Mouse (Mus musculus) lung, postnatal 10 days (tissue): ENCODE results near the gene 4930544D05Rik.
A peak's percentile ranks its signal among the peaks of the same experiment; 100 is the strongest.
"Not testable (repeated sequence)": the region's sequence is repeated elsewhere in the genome, so short reads cannot be mapped to it uniquely, and the experiment has no call there.

Experiments
- DNase-seq: peaks from one replicate; pipeline ENCODE4 v3.0.0; 2021

The 4930544D05Rik gene

DNA sequence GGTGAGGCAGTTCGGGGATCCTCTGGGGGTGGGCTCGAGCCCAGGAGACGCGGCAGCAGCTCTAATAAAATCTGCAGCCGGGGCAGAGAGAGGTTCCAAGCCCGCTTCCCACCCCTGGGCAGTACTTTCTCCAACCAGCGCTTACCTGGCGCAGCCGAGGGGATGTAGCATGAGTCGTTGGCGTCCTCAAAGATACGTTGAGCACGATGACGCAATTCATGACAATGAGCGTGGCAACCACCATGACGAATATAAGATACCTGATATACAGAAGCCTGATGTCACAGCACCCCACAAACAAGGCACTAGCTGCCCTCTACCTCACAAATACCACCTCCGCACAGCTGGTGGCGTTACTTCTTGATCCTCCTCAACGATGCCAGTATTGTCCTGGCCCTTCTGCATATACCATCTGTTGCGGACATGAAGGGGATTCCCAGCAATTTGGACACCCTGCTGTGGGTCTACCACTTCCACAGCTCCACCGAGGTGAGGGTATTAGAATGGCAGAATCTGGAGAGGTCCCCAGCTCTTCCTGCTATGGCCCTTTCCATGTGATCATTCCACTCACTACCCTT is at the start of gene 4930544D05Rik:
Gene 4930544D05Rik, plus strand, starts transcription at position 333 of the 578 bp plus-strand sequence.
- DNase-seq = no peak

- DNase-seq = no peak
These were observed 49.1 kb upstream of the 4930544D05Rik start for GRCm38 (mm10) chr11:70566586-70566985.

DNA sequence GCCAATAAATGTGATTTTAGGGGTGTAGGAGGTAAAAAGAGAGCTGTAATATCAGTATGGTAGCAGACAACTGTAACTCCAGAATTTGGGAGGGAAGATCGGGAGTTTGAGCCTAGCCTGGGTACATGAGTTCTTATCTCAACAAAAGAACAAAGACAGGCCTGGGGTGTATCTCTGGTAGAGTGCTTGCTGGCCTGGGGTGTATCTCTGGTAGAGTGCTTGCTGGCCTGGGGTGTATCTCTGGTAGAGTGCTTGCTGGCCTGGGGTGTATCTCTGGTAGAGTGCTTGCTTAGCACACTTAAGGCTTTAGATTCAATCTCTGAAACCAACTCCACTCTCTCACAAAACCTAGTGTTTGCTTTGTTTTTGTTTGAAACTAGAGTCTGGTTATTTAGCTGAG is 45.0 kb upstream of the 4930544D05Rik start:
- not testable (repeated sequence) for DNase-seq

- DNase-seq = no peak
These were observed 44.0 kb upstream of the 4930544D05Rik start for GRCm38 (mm10) chr11:70571641-70572040.

GRCm38 (mm10) chr11:70572348-70572902 is 43.2 kb upstream of the 4930544D05Rik start:
- DNase-seq = no peak

DNA sequence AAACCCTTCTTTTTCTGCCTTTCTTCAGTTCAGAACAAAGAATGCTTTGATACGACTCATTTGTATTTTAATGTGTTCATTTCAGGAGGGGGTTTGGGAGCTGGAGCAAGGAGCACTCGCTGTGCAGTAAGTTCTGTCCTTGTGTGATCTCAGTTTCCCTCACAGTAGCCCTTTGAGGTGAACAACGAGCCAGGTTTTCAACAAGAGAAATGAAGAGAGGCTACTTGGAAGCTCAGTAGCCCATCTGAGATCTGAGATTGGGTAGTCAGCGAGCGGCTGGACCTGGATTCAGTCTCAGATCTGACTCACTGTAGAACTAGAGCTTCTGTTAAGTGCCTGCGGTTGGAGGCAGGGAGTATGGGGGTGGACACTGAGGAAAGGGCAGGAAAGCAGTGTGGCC is 41.8 kb upstream of the 4930544D05Rik start:
- DNase-seq = no peak

GRCm38 (mm10) chr11:70577201-70577600 is 38.4 kb upstream of the 4930544D05Rik start:
- DNase-seq = no peak

- no peak for DNase-seq
These were observed 36.7 kb upstream of the 4930544D05Rik start for GRCm38 (mm10) chr11:70578962-70579361.

GRCm38 (mm10) chr11:70579710-70580357 is 35.8 kb upstream of the 4930544D05Rik start:
- no peak for DNase-seq

- no peak for DNase-seq
These were observed 35.3 kb upstream of the 4930544D05Rik start for GRCm38 (mm10) chr11:70580358-70580720.

DNA sequence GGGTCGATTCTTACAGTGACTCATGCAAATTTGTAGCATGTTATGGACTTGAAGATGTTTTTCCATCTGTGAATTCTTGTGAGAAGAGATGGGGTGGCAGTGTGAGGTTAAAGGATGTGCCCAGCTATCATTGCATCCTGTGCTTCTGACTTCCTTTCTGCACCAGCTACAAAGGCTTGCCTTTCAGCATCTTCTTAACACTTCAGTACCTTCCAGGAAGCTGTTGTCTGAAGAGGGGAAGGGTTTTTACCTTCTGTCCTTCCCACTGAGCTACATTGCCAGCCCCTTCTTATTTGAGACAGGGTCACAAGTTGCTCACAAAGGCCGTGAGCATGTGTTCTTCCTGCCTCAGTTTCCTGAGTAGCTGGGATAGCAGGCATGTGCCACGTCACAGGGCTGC is 34.7 kb upstream of the 4930544D05Rik start:
- no peak for DNase-seq

DNA sequence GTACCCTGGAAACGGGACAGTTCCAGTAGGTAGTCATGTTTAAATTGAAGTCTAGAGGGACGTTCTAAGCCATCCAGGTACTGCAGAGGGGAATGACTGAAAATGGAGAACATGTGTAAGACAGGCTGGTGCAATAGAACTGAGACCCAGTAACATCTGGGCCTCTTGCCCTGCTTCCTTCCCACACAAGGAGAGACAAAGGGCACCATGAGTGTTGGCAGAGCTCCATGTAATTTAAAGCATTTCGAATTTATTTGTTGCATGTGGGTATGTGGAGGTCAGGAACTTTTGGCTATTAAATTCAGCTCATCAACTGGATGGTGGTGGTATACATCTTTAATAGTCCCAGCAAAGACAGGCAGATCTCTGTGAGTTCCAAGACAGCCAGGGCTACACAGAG is 33.5 kb upstream of the 4930544D05Rik start:
- no peak for DNase-seq

DNA sequence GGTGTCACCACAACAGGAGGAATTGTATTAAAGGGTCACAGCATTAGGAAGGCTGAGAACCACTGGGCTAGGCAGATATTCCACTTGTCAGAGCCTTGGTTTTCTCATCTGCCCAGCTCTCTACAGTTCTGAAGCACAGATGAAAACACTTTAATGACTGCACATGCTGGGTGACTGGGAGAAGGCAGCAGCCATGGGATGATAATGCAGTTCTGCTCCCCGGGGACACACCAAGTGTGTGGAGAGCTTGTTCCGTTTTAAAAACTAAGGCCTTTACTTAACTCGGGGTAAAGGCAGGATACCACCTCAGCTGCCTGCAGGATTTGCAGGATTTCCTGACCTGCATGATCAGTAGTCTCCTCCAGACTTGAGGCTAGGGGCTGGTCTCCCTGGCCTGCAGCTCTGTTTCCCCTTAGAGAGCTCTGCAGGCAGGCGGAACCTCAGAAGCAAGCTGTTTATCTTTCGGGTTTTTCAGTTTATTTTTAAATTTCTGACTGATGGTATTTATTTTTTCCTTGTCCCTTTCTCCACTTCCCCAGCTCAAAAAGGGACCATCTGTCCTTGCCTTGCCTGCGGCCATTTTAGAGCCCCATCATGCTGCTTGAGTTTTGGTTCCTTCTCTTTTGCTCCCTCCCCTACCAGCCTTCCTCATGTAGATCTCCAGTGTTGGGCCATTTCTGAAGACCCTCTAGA is 32.5 kb upstream of the 4930544D05Rik start:
- DNase-seq = no peak

GRCm38 (mm10) chr11:70583775-70584174 is 31.9 kb upstream of the 4930544D05Rik start:
- no peak for DNase-seq

DNA sequence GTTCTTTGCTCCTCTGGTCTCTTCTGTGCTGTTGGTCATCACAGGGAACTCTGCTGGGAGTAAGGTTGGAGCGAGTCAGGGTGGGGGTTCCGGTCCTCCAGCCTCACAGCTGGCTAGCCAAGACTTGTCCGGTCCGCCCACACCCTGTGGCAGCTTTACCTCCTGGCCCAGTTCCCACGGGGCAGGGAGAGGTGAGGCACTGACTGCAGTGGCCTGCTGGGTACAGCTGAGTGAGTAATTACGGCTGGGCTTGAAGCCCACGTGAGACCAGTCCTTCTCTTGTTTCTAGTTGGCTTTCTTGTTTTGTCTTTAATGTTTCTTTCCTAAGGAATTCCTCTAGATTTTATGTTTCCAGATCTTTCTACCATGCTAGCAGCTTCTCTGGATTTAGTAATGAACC is 30.2 kb upstream of the 4930544D05Rik start:
- DNase-seq = peak; percentile 79

- DNase-seq = no peak
These were observed 29.4 kb upstream of the 4930544D05Rik start for GRCm38 (mm10) chr11:70586261-70586660.

- no peak for DNase-seq
These were observed 28.7 kb upstream of the 4930544D05Rik start for GRCm38 (mm10) chr11:70586954-70587353.

GRCm38 (mm10) chr11:70591733-70592132 is 23.9 kb upstream of the 4930544D05Rik start:
- DNase-seq = no peak

- peak; percentile 69 for DNase-seq
These were observed 21.2 kb upstream of the 4930544D05Rik start for GRCm38 (mm10) chr11:70594253-70594989.

GRCm38 (mm10) chr11:70595638-70596037 is 20.0 kb upstream of the 4930544D05Rik start:
- DNase-seq = no peak

GRCm38 (mm10) chr11:70596094-70596493 is 19.6 kb upstream of the 4930544D05Rik start:
- no peak for DNase-seq

DNA sequence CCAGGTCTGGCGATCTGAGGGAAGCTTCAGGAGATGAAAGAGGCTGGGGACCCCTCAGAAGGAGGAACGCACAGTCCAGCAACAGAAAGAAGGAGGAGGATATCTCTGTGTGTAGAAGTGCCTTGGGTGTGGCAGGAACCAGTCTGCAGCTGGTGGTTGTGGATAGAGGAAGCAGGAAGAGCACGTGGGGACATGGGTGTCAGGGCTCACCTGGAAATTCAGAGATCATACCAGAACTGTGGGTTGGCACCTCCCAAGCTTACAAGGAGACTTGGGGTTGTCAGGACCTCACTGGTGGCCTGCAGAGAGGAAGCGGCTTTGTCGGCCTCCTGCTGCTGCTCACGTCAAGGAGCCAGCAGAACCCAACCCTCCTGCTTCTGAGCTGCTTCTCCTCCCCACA is 18.3 kb upstream of the 4930544D05Rik start:
- no peak for DNase-seq

DNA sequence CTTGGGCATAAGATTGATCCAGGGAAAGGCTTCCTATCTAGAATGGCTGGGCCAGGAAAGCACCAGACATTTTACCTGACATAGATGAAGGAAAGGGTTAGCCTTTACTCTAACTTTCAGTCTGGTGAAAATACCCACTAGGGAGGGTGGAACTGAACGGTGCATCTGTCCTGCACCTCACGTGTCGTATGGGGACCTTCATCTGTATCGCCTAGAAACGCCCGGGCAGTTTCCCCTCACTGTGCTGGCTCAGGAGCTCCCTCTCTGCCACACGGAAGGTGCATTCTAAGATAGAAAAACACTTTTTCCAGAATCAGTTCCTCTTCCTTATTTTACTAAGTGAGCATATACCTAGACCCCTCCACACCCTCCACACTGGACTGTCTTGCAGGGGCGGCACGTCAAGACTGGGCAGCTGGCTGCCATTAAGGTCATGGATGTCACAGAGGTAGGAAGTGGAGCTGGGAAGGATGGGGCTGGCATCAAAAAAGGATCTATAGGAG is 17.1 kb upstream of the 4930544D05Rik start:
- DNase-seq = no peak
